27 mouse cellular contexts compared by ENCODE assay signal in the genomic region with DNA sequence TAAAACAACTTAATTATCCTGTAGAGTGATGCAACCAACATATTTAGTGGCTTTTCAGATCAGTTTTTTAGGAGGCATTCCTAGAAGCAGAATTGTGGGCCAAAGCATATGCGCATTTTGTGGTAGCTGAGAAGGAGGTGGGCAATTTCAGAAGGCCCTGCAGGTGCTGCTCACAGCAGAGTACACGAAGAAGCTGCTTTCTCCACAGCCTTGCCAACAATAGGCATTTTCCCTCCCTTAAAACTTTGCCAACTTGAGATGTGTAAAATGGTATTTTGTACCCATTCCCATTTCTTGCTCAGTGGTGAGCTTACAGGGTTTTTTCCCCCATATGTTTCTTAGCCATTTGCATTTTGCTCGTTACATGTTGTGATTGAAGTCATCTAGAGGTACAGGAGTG.
"Had no signal": no experiment of that assay in that cellular context is flagged by ENCODE, and none has a peak within 500 bp of the region (broad histone marks: within the 10 kb centered on the region; RNA-seq: fewer than 3 reads in every experiment).

No protein-coding gene starts in this region.

- H3K9ac ChIP-seq: heart, embryonic 13.5 days; heart, embryonic 15.5 days; hindbrain, embryonic 13.5 days; hindbrain, embryonic 15.5 days; limb, embryonic 12.5 days; liver, embryonic 13.5 days; liver, embryonic 15.5 days; liver, postnatal 0 days had no signal

- H3K27me3 ChIP-seq: heart, embryonic 13.5 days; heart, embryonic 15.5 days; hindbrain, embryonic 13.5 days; hindbrain, embryonic 15.5 days; limb, embryonic 12.5 days; liver, embryonic 13.5 days; liver, embryonic 15.5 days had no signal

- H3K4me3 ChIP-seq: heart, adult 2 months; heart, embryonic 13.5 days; heart, embryonic 15.5 days; hindbrain, embryonic 13.5 days; hindbrain, embryonic 15.5 days; layer of hippocampus, adult 2 months; left cerebral cortex, adult 2 months; limb, embryonic 10.5 days; limb, embryonic 12.5 days; liver, embryonic 13.5 days; liver, embryonic 15.5 days had no signal

- H3K9me3 ChIP-seq: heart, embryonic 13.5 days; heart, embryonic 15.5 days; hindbrain, embryonic 13.5 days; hindbrain, embryonic 15.5 days; limb, embryonic 10.5 days; limb, embryonic 12.5 days; liver, embryonic 13.5 days; liver, embryonic 15.5 days had no signal

- H3K36me3 ChIP-seq: heart, embryonic 13.5 days; heart, embryonic 15.5 days; hindbrain, embryonic 13.5 days; hindbrain, embryonic 15.5 days; limb, embryonic 10.5 days; limb, embryonic 12.5 days; liver, embryonic 13.5 days; liver, embryonic 15.5 days had no signal

- H3K4me2 ChIP-seq: heart, embryonic 11.5 days; heart, embryonic 13.5 days; heart, embryonic 15.5 days; hindbrain, embryonic 13.5 days; hindbrain, embryonic 15.5 days; limb, embryonic 12.5 days; liver, embryonic 11.5 days; liver, embryonic 13.5 days; liver, embryonic 15.5 days had no signal

- H3K4me1 ChIP-seq: heart, embryonic 13.5 days; heart, embryonic 15.5 days; hindbrain, embryonic 13.5 days; hindbrain, embryonic 15.5 days; limb, embryonic 10.5 days; limb, embryonic 12.5 days; liver, embryonic 13.5 days; liver, embryonic 15.5 days had no signal

- DNase-seq: gastrocnemius, postnatal 14 days; gastrocnemius, postnatal 36 days; heart, adult 11 months; heart, adult 2 months; heart, postnatal 14 days; heart, postnatal 36 days; kidney, adult 18-20 months; kidney, adult 8-10 months; kidney, postnatal 10 days; kidney, postnatal 25 days; kidney, postnatal 4 days; liver; liver, embryonic 13.5 days; liver, postnatal 0 days had no signal

- ATAC-seq: hindbrain, postnatal 0 days; intestine, embryonic 16.5 days; liver, postnatal 0 days had no signal

- H3K27ac ChIP-seq: heart, adult 2 months; heart, embryonic 13.5 days; heart, embryonic 15.5 days; hindbrain, embryonic 13.5 days; hindbrain, embryonic 15.5 days; hindbrain, postnatal 0 days; layer of hippocampus, adult 2 months; left cerebral cortex, adult 2 months; limb, embryonic 10.5 days; limb, embryonic 12.5 days; liver, embryonic 13.5 days; liver, embryonic 15.5 days had no signal
